Mouse (Mus musculus) megakaryocyte, embryonic 14.5 days (primary cell): ENCODE results near the gene Cwc22. TPM values are rescaled to one million over a fixed set of nuclear protein-coding genes. Genes with fewer than 3 reads are reported as not detected.

Source experiments
- H3K27me3 ChIP-seq: replicated peaks from 2 replicates; pipeline ENCODE3; 2012; ENCODE audit warnings: inconsistent platforms
- H3K36me3 ChIP-seq: replicated peaks from 2 replicates; pipeline ENCODE3; 2012; ENCODE audit warnings: low read length, inconsistent platforms, mixed read lengths
- H3K4me1 ChIP-seq: 2 replicates; pipeline ENCODE4 v1.6.1; 2012; ENCODE audit warnings: inconsistent platforms
- H3K4me3 ChIP-seq: replicated peaks from 2 replicates; pipeline ENCODE3; 2012; ENCODE audit warnings: moderate library complexity, mild to moderate bottlenecking, inconsistent platforms
- H3K9me3 ChIP-seq: 2 replicates; pipeline ENCODE4 v1.6.1; 2012; ENCODE audit warnings: inconsistent platforms
- FLI1 ChIP-seq: IDR thresholded peaks from 2 replicates; pipeline ENCODE4 v1.6.1; 2012; ENCODE audit warnings: low read length, inconsistent platforms, mixed read lengths
- GATA1 ChIP-seq: IDR thresholded peaks from 3 replicates; pipeline ENCODE4 v1.6.1; 2012; ENCODE audit warnings: mixed read lengths, low read length, inconsistent platforms, borderline replicate concordance
- polyA plus RNA-seq: library from polyadenylated mRNA; stranded (reverse); fragments of >175 nt; gene quantifications from 2 replicates; pipeline ENCODE4 v1.2.3, GENCODE M21; 2012; ENCODE audit warnings: low replicate concordance; ENCODE audit not compliant: insufficient read depth

Cwc22 gene
- polyA plus RNA-seq, 1 experiment, result 32.2 TPM

- Histone ChIP-seq H3K4me1 (peaks cover 3% of the 10 kb centered on the region), H3K4me3 (no peak overlapping the region), H3K9me3 (peaks cover 40% of the 10 kb centered on the region), H3K27me3 (peaks cover 7% of the 10 kb centered on the region), H3K36me3 (no peaks in the 10 kb centered on the region)
- TF ChIP-seq GATA1, result no peak
- no peak for TF ChIP-seq FLI1
Measured at GRCm38 (mm10) chr2:77980696-77981095, 34.5 kb upstream of the Cwc22 start.

- H3K4me3 ChIP-seq, result no peak overlapping the region
- no peak for TF ChIP-seq GATA1
- no peak for TF ChIP-seq FLI1
- H3K36me3 ChIP-seq, result no peaks in the 10 kb centered on the region
- peaks cover 3% of the 10 kb centered on the region for H3K4me1 ChIP-seq
- H3K27me3 ChIP-seq, result peaks cover 7% of the 10 kb centered on the region
- H3K9me3 ChIP-seq, result peaks cover 40% of the 10 kb centered on the region
Measured at GRCm38 (mm10) chr2:77979519-77979918, 33.3 kb upstream of the Cwc22 start.

GRCm38 (mm10) chr2:77979081-77979480, 32.9 kb upstream of the Cwc22 start:
- no peak overlapping the region for H3K4me3 ChIP-seq
- H3K4me1 ChIP-seq, result peaks cover 4% of the 10 kb centered on the region
- H3K36me3 ChIP-seq, result no peaks in the 10 kb centered on the region
- TF ChIP-seq GATA1 (no peak), FLI1 (0 out of 2 replicates have a peak, but pooled peaks have one; percentile 40)
- H3K9me3 ChIP-seq, result peaks cover 38% of the 10 kb centered on the region
- H3K27me3 ChIP-seq, result peaks cover 5% of the 10 kb centered on the region

GRCm38 (mm10) chr2:77978256-77978655, 32.1 kb upstream of the Cwc22 start:
- TF ChIP-seq GATA1, result no peak
- TF ChIP-seq FLI1, result peak; percentile 40; the same call in 1 of the 2 replicates
- Histone ChIP-seq H3K9me3 (peaks cover 38% of the 10 kb centered on the region), H3K27me3 (peaks cover 4% of the 10 kb centered on the region), H3K4me3 (no peak overlapping the region), H3K4me1 (peaks cover 7% of the 10 kb centered on the region), H3K36me3 (no peaks in the 10 kb centered on the region)

GRCm38 (mm10) chr2:77976321-77976920, 30.2 kb upstream of the Cwc22 start:
- Histone ChIP-seq H3K4me1 (peaks cover 7% of the 10 kb centered on the region), H3K9me3 (peaks cover 32% of the 10 kb centered on the region), H3K4me3 (no peak overlapping the region), H3K36me3 (no peaks in the 10 kb centered on the region), H3K27me3 (peaks cover 4% of the 10 kb centered on the region)
- TF ChIP-seq FLI1, result peak; percentile 43; the same call in 1 of the 2 replicates
- TF ChIP-seq GATA1, result no peak

GRCm38 (mm10) chr2:77975606-77976005, 29.4 kb upstream of the Cwc22 start:
- peaks cover 3% of the 10 kb centered on the region for H3K27me3 ChIP-seq
- H3K9me3 ChIP-seq, result peaks cover 28% of the 10 kb centered on the region
- no peaks in the 10 kb centered on the region for H3K36me3 ChIP-seq
- TF ChIP-seq GATA1 (no peak), FLI1 (no peak)
- H3K4me3 ChIP-seq, result no peak overlapping the region
- H3K4me1 ChIP-seq, result peaks cover 8% of the 10 kb centered on the region

GRCm38 (mm10) chr2:77974986-77975385, 28.8 kb upstream of the Cwc22 start:
- Histone ChIP-seq H3K36me3 (no peaks in the 10 kb centered on the region), H3K4me3 (no peak overlapping the region), H3K4me1 (peaks cover 6% of the 10 kb centered on the region), H3K9me3 (peaks cover 27% of the 10 kb centered on the region), H3K27me3 (peaks cover 1% of the 10 kb centered on the region)
- TF ChIP-seq FLI1 (no peak), GATA1 (no peak)

GRCm38 (mm10) chr2:77974366-77974765, 28.2 kb upstream of the Cwc22 start:
- no peaks in the 10 kb centered on the region for H3K36me3 ChIP-seq
- peaks cover 1% of the 10 kb centered on the region for H3K27me3 ChIP-seq
- peaks cover 26% of the 10 kb centered on the region for H3K9me3 ChIP-seq
- H3K4me1 ChIP-seq, result peaks cover 6% of the 10 kb centered on the region
- no peak overlapping the region for H3K4me3 ChIP-seq
- no peak for TF ChIP-seq FLI1
- no peak for TF ChIP-seq GATA1

GRCm38 (mm10) chr2:77973296-77973695, 27.1 kb upstream of the Cwc22 start:
- no peaks in the 10 kb centered on the region for H3K36me3 ChIP-seq
- H3K27me3 ChIP-seq, result peaks cover 1% of the 10 kb centered on the region
- H3K9me3 ChIP-seq, result peaks cover 18% of the 10 kb centered on the region
- TF ChIP-seq FLI1, result no peak
- no peak for TF ChIP-seq GATA1
- no peak overlapping the region for H3K4me3 ChIP-seq
- peaks cover 6% of the 10 kb centered on the region for H3K4me1 ChIP-seq

- Histone ChIP-seq H3K27me3 (peaks cover 1% of the 10 kb centered on the region), H3K9me3 (peaks cover 14% of the 10 kb centered on the region), H3K4me3 (no peak overlapping the region), H3K36me3 (no peaks in the 10 kb centered on the region), H3K4me1 (peaks cover 6% of the 10 kb centered on the region)
- TF ChIP-seq FLI1 (no peak), GATA1 (no peak)
Measured at GRCm38 (mm10) chr2:77972541-77972940, 26.4 kb upstream of the Cwc22 start.

GRCm38 (mm10) chr2:77971871-77972270, 25.7 kb upstream of the Cwc22 start:
- Histone ChIP-seq H3K4me1 (peaks cover 6% of the 10 kb centered on the region), H3K27me3 (peaks cover 1% of the 10 kb centered on the region), H3K4me3 (no peak overlapping the region), H3K9me3 (peaks cover 9% of the 10 kb centered on the region), H3K36me3 (no peaks in the 10 kb centered on the region)
- TF ChIP-seq FLI1 (no peak), GATA1 (no peak)
